Mouse (Mus musculus): ENCODE measurements at regions not wholly inside any gene's neighbourhood (a gene's known extent, or its start where the extent isn't known, plus 50 kb on each side); places are given as distances from the start of the nearest gene placed in this dataset.
A peak's percentile ranks its signal among the peaks of the same experiment; 100 is the strongest.

GRCm38 (mm10) chr3:63638572-63638971 is 154.9 kb upstream of the Gm34302 start:
- 36% methylated on average over 2 of the region's 2 CpGs for WGBS
- no peak for ATAC-seq (ENCODE audit: insufficient number of reproducible peaks, insufficient read depth, low FRiP score, low TSS enrichment, low read depth)
- H3K27me3 ChIP-seq, result no peaks in the 10 kb centered on the region
- H3K4me1 ChIP-seq (replicated peaks), result no peaks in the 10 kb centered on the region
- no peak overlapping the region for H3K27ac ChIP-seq
- no peaks in the 10 kb centered on the region for H3K36me3 ChIP-seq
- no peaks in the 10 kb centered on the region for H3K9me3 ChIP-seq
- no peak overlapping the region for H3K9ac ChIP-seq (replicated peaks)
- no peak overlapping the region for H3K4me3 ChIP-seq (replicated peaks)
- H3K4me2 ChIP-seq, result no peak overlapping the region

GRCm38 (mm10) chr3:63637913-63638312 is 154.2 kb upstream of the Gm34302 start:
- Histone ChIP-seq H3K9ac (replicated peaks) (no peak overlapping the region), H3K4me3 (replicated peaks) (no peak overlapping the region)
- WGBS, result 83% methylated on average over 5 of the region's 5 CpGs

GRCm38 (mm10) chr3:63627724-63628123 is 144.0 kb upstream of the Gm34302 start:
- ATAC-seq (ENCODE audit: insufficient number of reproducible peaks, insufficient read depth, low FRiP score, low TSS enrichment, low read depth), result no peak
- no peaks in the 10 kb centered on the region for H3K4me1 ChIP-seq (replicated peaks)
- no peak overlapping the region for H3K27ac ChIP-seq
- no peak overlapping the region for H3K4me2 ChIP-seq
- H3K9me3 ChIP-seq, result no peaks in the 10 kb centered on the region
- no peaks in the 10 kb centered on the region for H3K27me3 ChIP-seq
- no peak overlapping the region for H3K9ac ChIP-seq (replicated peaks)
- 87% methylated on average over 5 of the region's 5 CpGs for WGBS
- H3K4me3 ChIP-seq (replicated peaks), result no peak overlapping the region
- H3K36me3 ChIP-seq, result no peaks in the 10 kb centered on the region

More at GRCm38 (mm10) chr3:63637913-63638312, 154.2 kb upstream of the Gm34302 start:
- no peak for ATAC-seq (ENCODE audit: insufficient number of reproducible peaks, insufficient read depth, low FRiP score, low TSS enrichment, low read depth)
- Histone ChIP-seq H3K27ac (no peak overlapping the region), H3K9me3 (no peaks in the 10 kb centered on the region), H3K4me1 (replicated peaks) (no peaks in the 10 kb centered on the region), H3K36me3 (no peaks in the 10 kb centered on the region), H3K27me3 (no peaks in the 10 kb centered on the region), H3K4me2 (no peak overlapping the region)

GRCm38 (mm10) chr3:63616127-63616526 is 132.4 kb upstream of the Gm34302 start:
- WGBS, result 33% methylated on average over 5 of the region's 5 CpGs
- no peak overlapping the region for H3K9ac ChIP-seq (replicated peaks)
- H3K27ac ChIP-seq, result no peak overlapping the region
- no peak for ATAC-seq (ENCODE audit: insufficient number of reproducible peaks, insufficient read depth, low FRiP score, low TSS enrichment, low read depth)
- no peak overlapping the region for H3K4me2 ChIP-seq
- H3K4me1 ChIP-seq (replicated peaks), result no peaks in the 10 kb centered on the region
- H3K36me3 ChIP-seq, result no peaks in the 10 kb centered on the region
- peaks cover 11% of the 10 kb centered on the region; the same call in 1 of the 2 replicates for H3K9me3 ChIP-seq
- no peaks in the 10 kb centered on the region for H3K27me3 ChIP-seq
- no peak overlapping the region for H3K4me3 ChIP-seq (replicated peaks)

- H3K9me3 ChIP-seq, result no peaks in the 10 kb centered on the region
- ATAC-seq (ENCODE audit: insufficient number of reproducible peaks, insufficient read depth, low FRiP score, low TSS enrichment, low read depth), result no peak
- no peak overlapping the region for H3K4me3 ChIP-seq (replicated peaks)
- peaks cover 11% of the 10 kb centered on the region for H3K4me1 ChIP-seq (replicated peaks)
- no peaks in the 10 kb centered on the region for H3K27me3 ChIP-seq
- no peaks in the 10 kb centered on the region for H3K36me3 ChIP-seq
- H3K4me2 ChIP-seq, result no peak overlapping the region
- WGBS, result 18% methylated on average over 1 of the region's 1 CpGs
- no peak overlapping the region for H3K9ac ChIP-seq (replicated peaks)
- no peak overlapping the region for H3K27ac ChIP-seq
Observed at GRCm38 (mm10) chr3:63613652-63614051, 130.0 kb upstream of the Gm34302 start.

- WGBS, result 20% methylated on average over 3 of the region's 3 CpGs
- no peak; the same call in 1 of the 2 replicates for ATAC-seq (ENCODE audit: insufficient number of reproducible peaks, insufficient read depth, low FRiP score, low TSS enrichment, low read depth)
- H3K36me3 ChIP-seq, result no peaks in the 10 kb centered on the region
- H3K9ac ChIP-seq (replicated peaks), result no peak overlapping the region
- H3K9me3 ChIP-seq, result no peaks in the 10 kb centered on the region
- H3K27ac ChIP-seq, result no peak overlapping the region
- H3K4me3 ChIP-seq (replicated peaks), result no peak overlapping the region
- H3K4me1 ChIP-seq (replicated peaks), result peaks cover 11% of the 10 kb centered on the region
- H3K4me2 ChIP-seq, result no peak overlapping the region
- no peaks in the 10 kb centered on the region for H3K27me3 ChIP-seq
Observed at GRCm38 (mm10) chr3:63612767-63613363, 129.2 kb upstream of the Gm34302 start.

GRCm38 (mm10) chr3:63610113-63610919 is 126.6 kb upstream of the Gm34302 start:
- H3K9ac ChIP-seq (replicated peaks), result no peak overlapping the region
- 17% methylated on average over 5 of the region's 5 CpGs for WGBS
- H3K9me3 ChIP-seq, result no peaks in the 10 kb centered on the region
- no peaks in the 10 kb centered on the region for H3K36me3 ChIP-seq
- ATAC-seq (ENCODE audit: insufficient number of reproducible peaks, insufficient read depth, low FRiP score, low TSS enrichment, low read depth), result 0 out of 2 replicates have a peak, but pooled peaks have one; percentile 20
- no peaks in the 10 kb centered on the region for H3K27me3 ChIP-seq
- peaks cover 11% of the 10 kb centered on the region for H3K4me1 ChIP-seq (replicated peaks)
- H3K27ac ChIP-seq, result peak overlapping the region; percentile 41; the same call in 1 of the 2 replicates
- H3K4me3 ChIP-seq (replicated peaks), result 0 out of 2 replicates have a peak overlapping the region, but pooled peaks have one; percentile 23
- H3K4me2 ChIP-seq, result peak overlapping the region; percentile 54

- WGBS, result 15% methylated on average over 17 of the region's 17 CpGs
- Histone ChIP-seq H3K27ac (no peak overlapping the region), H3K36me3 (no peaks in the 10 kb centered on the region), H3K9ac (replicated peaks) (no peak overlapping the region), H3K4me2 (peak overlapping the region; percentile 54), H3K9me3 (no peaks in the 10 kb centered on the region), H3K27me3 (no peaks in the 10 kb centered on the region), H3K4me1 (replicated peaks) (peaks cover 11% of the 10 kb centered on the region), H3K4me3 (replicated peaks) (0 out of 2 replicates have a peak overlapping the region, but pooled peaks have one; percentile 23)
- ATAC-seq (ENCODE audit: insufficient number of reproducible peaks, insufficient read depth, low FRiP score, low TSS enrichment, low read depth), result no peak
Observed at GRCm38 (mm10) chr3:63609454-63610112, 125.9 kb upstream of the Gm34302 start.

- H3K9ac ChIP-seq (replicated peaks), result no peak overlapping the region
- H3K36me3 ChIP-seq, result no peaks in the 10 kb centered on the region
- no peak for ATAC-seq (ENCODE audit: insufficient number of reproducible peaks, insufficient read depth, low FRiP score, low TSS enrichment, low read depth)
- H3K27me3 ChIP-seq, result no peaks in the 10 kb centered on the region; the same call in 1 of the 2 replicates
- H3K9me3 ChIP-seq, result no peaks in the 10 kb centered on the region
- H3K4me1 ChIP-seq (replicated peaks), result peaks cover 9% of the 10 kb centered on the region; the same call in 1 of the 2 replicates
- H3K4me2 ChIP-seq, result no peak overlapping the region
- H3K27ac ChIP-seq, result no peak overlapping the region
- H3K4me3 ChIP-seq (replicated peaks), result no peak overlapping the region
- WGBS, result 78% methylated on average over 15 of the region's 15 CpGs
Observed at GRCm38 (mm10) chr3:63582717-63583696, 99.3 kb upstream of the Gm34302 start.

GRCm38 (mm10) chr3:63582180-63582579 is 98.5 kb upstream of the Gm34302 start:
- ATAC-seq (ENCODE audit: insufficient number of reproducible peaks, insufficient read depth, low FRiP score, low TSS enrichment, low read depth), result peak; percentile 68; the same call in 1 of the 2 replicates
- Histone ChIP-seq H3K27ac (no peak overlapping the region), H3K4me1 (replicated peaks) (peaks cover 9% of the 10 kb centered on the region; the same call in 1 of the 2 replicates), H3K4me2 (no peak overlapping the region), H3K9me3 (no peaks in the 10 kb centered on the region), H3K36me3 (no peaks in the 10 kb centered on the region), H3K4me3 (replicated peaks) (no peak overlapping the region), H3K27me3 (no peaks in the 10 kb centered on the region; the same call in 1 of the 2 replicates), H3K9ac (replicated peaks) (no peak overlapping the region)
- WGBS, result 28% methylated on average over 6 of the region's 6 CpGs

All from limb, embryonic 12.5 days (tissue).